Mouse (Mus musculus): ENCODE measurements around the gene Gins3. TPM values are rescaled to one million over a fixed set of nuclear protein-coding genes. Genes with fewer than 3 reads are reported as not detected.
"Not testable (repeated sequence)": the region's sequence is repeated elsewhere in the genome, so short reads cannot be mapped to it uniquely, and the experiment has no call there.

Gene Gins3
- total RNA-seq, 2 experiments from 2014 or later, result 1.7 to 1.8 TPM

GRCm38 (mm10) chr8:95644942-95645341 is 11.7 kb downstream of the Gins3 start:
- no peak for DNase-seq
- intact Hi-C loops (cut with DNase I), result no loop called here

GRCm38 (mm10) chr8:95648251-95648650 is 15.0 kb downstream of the Gins3 start:
- intact Hi-C loops (cut with DNase I), result no loop called here
- DNase-seq, result no peak

- intact Hi-C loops (cut with DNase I), result no loop called here
- DNase-seq, result no peak
Observed at GRCm38 (mm10) chr8:95653351-95653750, 20.1 kb downstream of the Gins3 start.

GRCm38 (mm10) chr8:95655831-95656230 is 22.6 kb downstream of the Gins3 start:
- intact Hi-C loops (cut with DNase I), result no loop called here

GRCm38 (mm10) chr8:95656316-95657002 is 23.2 kb downstream of the Gins3 start:
- DNase-seq, result no peak
- intact Hi-C loops (cut with DNase I), result no loop called here

More at GRCm38 (mm10) chr8:95655831-95656230, 22.6 kb downstream of the Gins3 start:
- DNase-seq, result no peak

- intact Hi-C loops (cut with DNase I), result no loop called here
Observed at GRCm38 (mm10) chr8:95657523-95657922, 24.3 kb downstream of the Gins3 start.

GRCm38 (mm10) chr8:95660334-95660882 is 27.2 kb downstream of the Gins3 start:
- intact Hi-C loops (cut with DNase I), result no loop called here
- no peak for DNase-seq

More at GRCm38 (mm10) chr8:95657523-95657922, 24.3 kb downstream of the Gins3 start:
- DNase-seq, result no peak

- no peak for DNase-seq
- intact Hi-C loops (cut with DNase I), result no loop called here
Observed at GRCm38 (mm10) chr8:95661085-95661484, 27.8 kb downstream of the Gins3 start.

- DNase-seq, result no peak
- intact Hi-C loops (cut with DNase I), result no loop called here
Observed at GRCm38 (mm10) chr8:95661575-95661974, 28.3 kb downstream of the Gins3 start.

GRCm38 (mm10) chr8:95662885-95663598 is 29.8 kb downstream of the Gins3 start:
- intact Hi-C loops (cut with DNase I), result no loop called here
- no peak for DNase-seq

GRCm38 (mm10) chr8:95663599-95663949 is 30.3 kb downstream of the Gins3 start:
- intact Hi-C loops (cut with DNase I), result no loop called here
- DNase-seq, result no peak

GRCm38 (mm10) chr8:95665813-95666452 is 32.7 kb downstream of the Gins3 start:
- intact Hi-C loops (cut with DNase I), result not testable (repeated sequence)

GRCm38 (mm10) chr8:95668163-95668958 is 35.1 kb downstream of the Gins3 start:
- intact Hi-C loops (cut with DNase I), result no loop called here
- no peak for DNase-seq

More at GRCm38 (mm10) chr8:95665813-95666452, 32.7 kb downstream of the Gins3 start:
- DNase-seq, result not testable (repeated sequence)

- no peak for DNase-seq
- intact Hi-C loops (cut with DNase I), result no loop called here
Observed at GRCm38 (mm10) chr8:95669967-95670366, 36.7 kb downstream of the Gins3 start.

- intact Hi-C loops (cut with DNase I), result no loop called here
- no peak for DNase-seq
Observed at GRCm38 (mm10) chr8:95671861-95672260, 38.6 kb downstream of the Gins3 start.

GRCm38 (mm10) chr8:95672811-95673210 is 39.6 kb downstream of the Gins3 start:
- DNase-seq, result no peak
- intact Hi-C loops (cut with DNase I), result no loop called here

GRCm38 (mm10) chr8:95676631-95677030 is 43.4 kb downstream of the Gins3 start, which contains the start of gene Ndrg4:
Ndrg4 (plus strand) TSS chr8:95676980.
- intact Hi-C loops (cut with DNase I), result no loop called here
- no peak for DNase-seq

- no peak for DNase-seq
- intact Hi-C loops (cut with DNase I), result loop anchor here (2.0 kb wide), 1 partner anchor 45 kb away; the partner anchor contains the start of gene Gins3
Observed at GRCm38 (mm10) chr8:95677591-95678023, 44.4 kb downstream of the Gins3 start.

GRCm38 (mm10) chr8:95678024-95678611 is 44.9 kb downstream of the Gins3 start:
- intact Hi-C loops (cut with DNase I), result loop anchor here (2.0 kb wide), 1 partner anchor 45 kb away; the partner anchor contains the start of gene Gins3
- DNase-seq, result no peak

Data from left cerebral cortex, postnatal 4 days (tissue).